Mouse (Mus musculus) hematopoietic multipotent progenitor cell, adult 10-12 weeks (in vitro differentiated cells): Measurements from ENCODE around the gene C2cd4b. TPM values are rescaled to one million over a fixed set of nuclear protein-coding genes. Genes with fewer than 3 reads are reported as not detected.

Experiments
- polyA plus RNA-seq: library from polyadenylated mRNA; stranded (reverse); fragments of >175 nt; gene quantifications from 2 replicates; pipeline ENCODE4 v1.2.3, GENCODE M21; 2012; ENCODE audit warnings: low replicate concordance

The C2cd4b gene
- polyA plus RNA-seq = 0.21 TPM in 1 of 2 replicates, not detected in the other

DNA sequence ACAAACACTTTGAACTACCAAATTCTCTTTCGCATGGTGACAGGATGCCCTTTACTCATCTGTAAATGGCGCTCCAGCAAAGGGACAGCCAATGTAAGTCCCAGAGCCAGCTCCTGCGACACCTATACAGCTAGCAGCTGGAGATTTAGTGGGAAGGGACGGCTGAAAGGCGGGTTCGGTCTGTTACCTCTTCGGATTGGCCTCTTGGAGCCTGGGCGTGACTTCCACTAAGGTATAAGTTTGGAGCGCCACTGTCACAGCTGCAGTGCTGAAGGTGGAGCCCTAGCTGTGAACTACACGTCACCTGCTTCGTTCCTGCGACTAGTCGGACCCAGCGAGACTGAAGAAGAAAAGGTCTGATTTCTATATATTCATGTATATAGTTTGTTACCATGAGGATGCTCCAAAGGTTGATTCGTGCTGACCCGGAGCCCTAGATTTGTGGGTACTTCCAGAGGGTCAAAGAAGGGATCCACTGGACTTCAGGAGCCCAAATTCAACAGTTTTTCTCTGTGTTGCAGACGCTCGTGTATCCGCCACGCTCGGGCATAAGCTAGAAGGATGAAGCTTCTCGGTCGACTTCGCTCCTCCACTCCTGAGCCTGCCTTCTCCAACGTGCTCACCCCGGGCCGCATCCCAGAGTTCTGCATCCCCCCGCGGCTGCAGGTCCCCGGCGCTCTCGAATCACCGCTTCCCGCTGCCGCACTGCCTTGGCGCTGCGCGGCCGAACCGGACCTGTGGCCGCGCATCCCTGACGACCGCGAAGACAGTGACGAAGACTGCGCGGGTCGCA is at the start of gene C2cd4b:
C2cd4b (plus strand) TSS at position 275 of the 793 bp plus-strand sequence.

Other genes starting within 250 kb of the C2cd4b start
- 0.11 and 0.22 TPM in 2 replicates for gene Tln2, start 199.7 kb upstream of the C2cd4b start, polyA plus RNA-seq
- gene C2cd4a, start 72.9 kb downstream of the C2cd4b start, polyA plus RNA-seq = 2.6 TPM in 1 of 2 replicates, not detected in the other
- gene Vps13c, start 81.0 kb downstream of the C2cd4b start, polyA plus RNA-seq = 2.8 and 10.5 TPM in 2 replicates